Mouse (Mus musculus) 3T3-L1 (cell line): Measurements from ENCODE around the gene Pramef17.
"Not testable (repeated sequence)": the region's sequence is repeated elsewhere in the genome, so short reads cannot be mapped to it uniquely, and the experiment has no call there.

Experiments
- DNase-seq: peaks from one replicate; pipeline ENCODE4 v3.0.0-alpha.2; 2015; ENCODE audit warnings: low read depth, low spot score

Pramef17 gene

DNA sequence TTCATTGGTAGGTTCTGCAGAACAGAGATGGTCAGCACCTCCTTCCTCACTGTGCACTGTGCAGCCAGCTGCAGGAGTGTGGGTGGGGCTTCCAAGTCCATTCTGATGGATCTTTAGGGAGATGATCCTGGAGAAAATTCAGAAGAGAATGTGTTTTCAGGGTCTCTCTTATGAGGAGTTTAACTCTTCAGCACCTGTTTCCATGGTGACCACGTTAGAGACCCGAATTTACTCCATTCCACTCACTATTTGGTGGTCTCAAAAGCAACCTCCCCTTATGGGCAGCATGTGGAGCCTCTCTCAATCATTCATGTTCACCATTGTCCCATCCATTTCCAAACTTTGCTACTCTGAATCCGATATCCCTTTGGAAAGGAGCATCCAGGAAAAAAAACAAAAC is at the start of gene Pramef17:
Gene Pramef17, minus strand, starts transcription at position 101 of the 400 bp plus-strand sequence.
- not testable (repeated sequence) for DNase-seq

DNA sequence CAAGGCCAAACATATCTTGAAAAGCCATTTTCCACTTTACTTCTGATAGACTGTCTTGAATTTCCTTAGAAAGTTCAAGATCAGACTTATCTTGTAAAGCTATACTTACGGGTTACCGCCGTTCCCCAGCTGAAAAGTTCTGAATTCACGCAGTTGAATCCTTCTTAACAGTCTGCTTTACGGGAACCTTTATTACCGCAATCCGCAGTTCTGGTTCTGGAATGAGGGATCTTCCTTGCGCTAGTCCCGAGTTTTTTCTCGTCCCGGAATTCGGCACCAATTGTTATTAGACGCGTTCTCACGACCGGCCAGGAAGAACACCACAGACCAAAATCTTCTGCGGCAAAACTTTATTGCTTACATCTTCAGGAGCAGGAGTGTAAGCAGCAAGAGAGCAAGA is 6.0 kb downstream of the Pramef17 start:
- not testable (repeated sequence) for DNase-seq

DNA sequence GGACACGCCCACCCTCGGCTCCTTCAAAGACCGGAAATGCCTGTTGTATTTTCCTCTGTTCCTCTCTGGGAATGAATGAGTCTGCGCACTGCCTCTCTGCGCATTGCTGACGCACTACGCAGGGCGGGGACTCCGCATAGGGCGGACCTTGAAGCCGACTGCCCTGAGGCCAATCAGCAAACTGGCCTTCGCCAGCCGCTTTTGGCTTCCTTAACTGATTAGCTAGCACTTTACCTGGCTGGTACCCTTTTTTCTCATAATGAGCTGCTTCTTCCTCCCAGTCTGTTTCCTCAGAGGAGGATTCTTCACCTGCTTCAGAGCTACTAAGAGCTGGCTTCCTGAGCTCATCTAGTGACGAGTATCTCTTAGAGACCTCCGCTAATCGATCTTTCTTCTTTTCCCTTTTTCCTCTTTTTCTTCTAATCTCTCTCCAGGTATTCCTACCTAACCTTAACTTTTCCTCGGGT is 6.7 kb downstream of the Pramef17 start:
- not testable (repeated sequence) for DNase-seq

- not testable (repeated sequence) for DNase-seq
These were observed 8.4 kb downstream of the Pramef17 start for GRCm38 (mm10) chr4:143985733-143986132.

- not testable (repeated sequence) for DNase-seq
These were observed 9.0 kb downstream of the Pramef17 start for GRCm38 (mm10) chr4:143985165-143985564.

DNA sequence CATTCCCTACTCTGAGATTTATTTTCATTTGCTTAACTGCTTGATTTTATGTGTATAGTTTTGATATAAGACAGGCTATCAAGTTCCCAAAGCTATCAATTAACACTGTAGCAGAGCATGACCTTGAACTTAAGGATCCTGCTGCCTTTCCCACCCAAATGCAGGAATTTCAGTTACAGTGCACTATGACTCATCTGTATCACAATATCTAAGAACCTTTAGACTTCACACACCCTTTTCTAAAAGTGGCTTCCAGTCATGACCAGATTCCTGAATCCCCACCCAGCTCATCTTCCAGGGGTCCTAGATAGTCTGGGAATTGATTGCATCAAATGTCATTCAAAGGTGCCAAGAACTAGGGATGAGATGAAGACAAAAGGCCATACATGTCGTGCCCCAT is 10.7 kb downstream of the Pramef17 start:
- not testable (repeated sequence) for DNase-seq

DNA sequence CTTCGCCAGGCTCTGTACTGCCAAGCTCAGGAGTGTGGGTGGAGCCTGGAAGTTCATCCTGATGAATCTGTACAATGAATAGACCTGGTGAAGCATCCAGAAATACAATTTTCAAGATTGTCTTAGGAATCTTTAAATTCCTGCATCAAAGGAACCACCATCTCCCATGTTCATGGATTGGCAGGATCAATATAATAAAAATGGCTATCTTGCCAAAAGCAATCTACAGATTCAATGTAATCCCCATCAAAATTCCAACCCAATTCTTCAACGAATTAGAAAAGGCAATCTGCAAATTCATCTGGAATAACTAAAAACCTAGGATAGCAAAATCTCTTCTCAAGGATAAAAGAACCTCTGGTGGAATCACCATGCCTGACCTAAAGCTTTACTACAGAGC is 27.3 kb downstream of the Pramef17 start, which contains the start of gene Gm13101:
Gene Gm13101, minus strand, starts transcription at position 101 of the 400 bp plus-strand sequence.
- not testable (repeated sequence) for DNase-seq

DNA sequence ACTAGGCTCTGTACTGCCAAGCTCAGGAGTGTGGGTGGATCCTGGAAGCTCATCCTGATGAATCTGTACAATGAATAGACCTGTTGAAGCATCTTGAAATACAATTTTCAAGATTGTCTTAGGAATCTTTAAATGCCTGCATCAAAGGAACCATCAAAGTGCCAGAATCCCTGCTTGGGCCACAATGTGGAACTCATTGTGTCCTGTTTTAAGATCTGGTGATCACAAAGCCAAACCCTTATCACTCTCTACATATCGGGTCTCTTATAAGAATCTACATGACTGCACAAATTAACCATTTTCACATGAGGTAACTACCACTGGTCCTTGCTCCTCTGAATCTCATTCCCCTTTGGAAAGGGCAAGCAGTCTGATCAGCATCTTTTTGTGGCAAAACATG is 43.3 kb downstream of the Pramef17 start, which contains the start of gene Pramef25:
Gene Pramef25, minus strand, starts transcription at position 101 of the 400 bp plus-strand sequence.
- DNase-seq, result not testable (repeated sequence)
